Mouse (Mus musculus): ENCODE data around the gene Ank3. TPM values are rescaled to one million over a fixed set of nuclear protein-coding genes. Genes with fewer than 3 reads are reported as not detected.

The Ank3 gene
- polyA plus RNA-seq, 1 experiment from 2014 or later: 13.4 TPM

GRCm38 (mm10) chr10:69828770-69829169 is 430.2 kb downstream of the Ank3 start:
- no peak for DNase-seq (ENCODE audit: low spot score)
- Histone ChIP-seq H3K9me3 (ENCODE audit: control insufficient read depth, low read length) (no peaks in the 10 kb centered on the region), H3K4me1 (replicated peaks; ENCODE audit: control insufficient read depth, insufficient read depth, low read length) (no peaks in the 10 kb centered on the region), H3K36me3 (ENCODE audit: control insufficient read depth, insufficient read depth, low read length) (no peaks in the 10 kb centered on the region), H3K9ac (ENCODE audit: low read depth, low read length) (no peak overlapping the region), H3K4me2 (no peak overlapping the region), H3K27me3 (replicated peaks; ENCODE audit: control insufficient read depth, insufficient read depth, low read length) (no peaks in the 10 kb centered on the region), H3K4me3 (ENCODE audit: low read depth, low read length) (no peak overlapping the region), H3K27ac (ENCODE audit: low read depth, low read length) (no peak overlapping the region)
- ATAC-seq (replicated peaks; ENCODE audit: low FRiP score): no peak
- 62% methylated on average over 2 of the region's 2 CpGs for WGBS

- Histone ChIP-seq H3K36me3 (ENCODE audit: control insufficient read depth, insufficient read depth, low read length) (no peaks in the 10 kb centered on the region), H3K27me3 (replicated peaks; ENCODE audit: control insufficient read depth, insufficient read depth, low read length) (no peaks in the 10 kb centered on the region), H3K9ac (ENCODE audit: low read depth, low read length) (no peak overlapping the region), H3K4me2 (no peak overlapping the region), H3K9me3 (ENCODE audit: control insufficient read depth, low read length) (no peaks in the 10 kb centered on the region), H3K27ac (ENCODE audit: low read depth, low read length) (no peak overlapping the region), H3K4me1 (replicated peaks; ENCODE audit: control insufficient read depth, insufficient read depth, low read length) (no peaks in the 10 kb centered on the region), H3K4me3 (ENCODE audit: low read depth, low read length) (no peak overlapping the region)
- no peak for DNase-seq (ENCODE audit: low spot score)
- ATAC-seq (replicated peaks; ENCODE audit: low FRiP score): no peak
- 82% methylated on average over 3 of the region's 3 CpGs for WGBS
Measured at GRCm38 (mm10) chr10:69829236-69829635, 430.7 kb downstream of the Ank3 start.

- no peak overlapping the region for H3K4me2 ChIP-seq
- no peak overlapping the region for H3K4me3 ChIP-seq (ENCODE audit: low read depth, low read length)
- H3K9ac ChIP-seq (ENCODE audit: low read depth, low read length): no peak overlapping the region
- no peak for DNase-seq (ENCODE audit: low spot score)
- ATAC-seq (replicated peaks; ENCODE audit: low FRiP score): no peak
- H3K36me3 ChIP-seq (ENCODE audit: control insufficient read depth, insufficient read depth, low read length): no peaks in the 10 kb centered on the region
- H3K27ac ChIP-seq (ENCODE audit: low read depth, low read length): no peak overlapping the region
- no peaks in the 10 kb centered on the region for H3K27me3 ChIP-seq (replicated peaks; ENCODE audit: control insufficient read depth, insufficient read depth, low read length)
- no peaks in the 10 kb centered on the region for H3K4me1 ChIP-seq (replicated peaks; ENCODE audit: control insufficient read depth, insufficient read depth, low read length)
- 85% methylated on average over 7 of the region's 7 CpGs for WGBS
- H3K9me3 ChIP-seq (ENCODE audit: control insufficient read depth, low read length): no peaks in the 10 kb centered on the region
Measured at GRCm38 (mm10) chr10:69831568-69831967, 433.0 kb downstream of the Ank3 start.

GRCm38 (mm10) chr10:69832241-69832640 is 433.7 kb downstream of the Ank3 start:
- ATAC-seq (replicated peaks; ENCODE audit: low FRiP score) (no peak), DNase-seq (ENCODE audit: low spot score) (no peak)
- H3K27ac ChIP-seq (ENCODE audit: low read depth, low read length): no peak overlapping the region
- H3K9ac ChIP-seq (ENCODE audit: low read depth, low read length): no peak overlapping the region
- H3K9me3 ChIP-seq (ENCODE audit: control insufficient read depth, low read length): no peaks in the 10 kb centered on the region
- no peak overlapping the region for H3K4me3 ChIP-seq (ENCODE audit: low read depth, low read length)
- H3K27me3 ChIP-seq (replicated peaks; ENCODE audit: control insufficient read depth, insufficient read depth, low read length): no peaks in the 10 kb centered on the region
- no peaks in the 10 kb centered on the region for H3K36me3 ChIP-seq (ENCODE audit: control insufficient read depth, insufficient read depth, low read length)
- no peak overlapping the region for H3K4me2 ChIP-seq
- 71% methylated on average over 4 of the region's 4 CpGs for WGBS
- H3K4me1 ChIP-seq (replicated peaks; ENCODE audit: control insufficient read depth, insufficient read depth, low read length): no peaks in the 10 kb centered on the region

GRCm38 (mm10) chr10:69832822-69833221 is 434.2 kb downstream of the Ank3 start:
- Histone ChIP-seq H3K9me3 (ENCODE audit: control insufficient read depth, low read length) (no peaks in the 10 kb centered on the region), H3K9ac (ENCODE audit: low read depth, low read length) (no peak overlapping the region), H3K27me3 (replicated peaks; ENCODE audit: control insufficient read depth, insufficient read depth, low read length) (no peaks in the 10 kb centered on the region), H3K36me3 (ENCODE audit: control insufficient read depth, insufficient read depth, low read length) (no peaks in the 10 kb centered on the region), H3K4me3 (ENCODE audit: low read depth, low read length) (no peak overlapping the region), H3K27ac (ENCODE audit: low read depth, low read length) (no peak overlapping the region), H3K4me1 (replicated peaks; ENCODE audit: control insufficient read depth, insufficient read depth, low read length) (no peaks in the 10 kb centered on the region), H3K4me2 (no peak overlapping the region)
- whole genome bisulfite sequencing: 83% methylated on average over 7 of the region's 7 CpGs
- DNase-seq (ENCODE audit: low spot score): no peak
- no peak for ATAC-seq (replicated peaks; ENCODE audit: low FRiP score)

GRCm38 (mm10) chr10:69834700-69835099 is 436.1 kb downstream of the Ank3 start:
- Histone ChIP-seq H3K4me2 (no peak overlapping the region), H3K9me3 (ENCODE audit: control insufficient read depth, low read length) (no peaks in the 10 kb centered on the region), H3K27ac (ENCODE audit: low read depth, low read length) (no peak overlapping the region), H3K27me3 (replicated peaks; ENCODE audit: control insufficient read depth, insufficient read depth, low read length) (no peaks in the 10 kb centered on the region), H3K9ac (ENCODE audit: low read depth, low read length) (no peak overlapping the region), H3K4me1 (replicated peaks; ENCODE audit: control insufficient read depth, insufficient read depth, low read length) (no peaks in the 10 kb centered on the region), H3K4me3 (ENCODE audit: low read depth, low read length) (no peak overlapping the region), H3K36me3 (ENCODE audit: control insufficient read depth, insufficient read depth, low read length) (no peaks in the 10 kb centered on the region)
- ATAC-seq (replicated peaks; ENCODE audit: low FRiP score) (no peak), DNase-seq (ENCODE audit: low spot score) (no peak)
- WGBS: 85% methylated on average over 4 of the region's 4 CpGs

- no peak overlapping the region for H3K9ac ChIP-seq (ENCODE audit: low read depth, low read length)
- no peaks in the 10 kb centered on the region for H3K27me3 ChIP-seq (replicated peaks; ENCODE audit: control insufficient read depth, insufficient read depth, low read length)
- 40% methylated on average over 4 of the region's 4 CpGs for WGBS
- no peaks in the 10 kb centered on the region for H3K9me3 ChIP-seq (ENCODE audit: control insufficient read depth, low read length)
- no peak overlapping the region for H3K4me2 ChIP-seq
- ATAC-seq (replicated peaks; ENCODE audit: low FRiP score) (peak; percentile 61; the same call in 1 of the 2 replicates), DNase-seq (ENCODE audit: low spot score) (peak; percentile 40)
- no peaks in the 10 kb centered on the region for H3K36me3 ChIP-seq (ENCODE audit: control insufficient read depth, insufficient read depth, low read length)
- H3K4me3 ChIP-seq (ENCODE audit: low read depth, low read length): no peak overlapping the region
- H3K27ac ChIP-seq (ENCODE audit: low read depth, low read length): no peak overlapping the region
- H3K4me1 ChIP-seq (replicated peaks; ENCODE audit: control insufficient read depth, insufficient read depth, low read length): no peaks in the 10 kb centered on the region
Measured at GRCm38 (mm10) chr10:69845749-69846148, 447.2 kb downstream of the Ank3 start.

- H3K36me3 ChIP-seq (ENCODE audit: control insufficient read depth, insufficient read depth, low read length): no peaks in the 10 kb centered on the region
- H3K27me3 ChIP-seq (replicated peaks; ENCODE audit: control insufficient read depth, insufficient read depth, low read length): no peaks in the 10 kb centered on the region
- no peaks in the 10 kb centered on the region for H3K4me1 ChIP-seq (replicated peaks; ENCODE audit: control insufficient read depth, insufficient read depth, low read length)
- H3K9me3 ChIP-seq (ENCODE audit: control insufficient read depth, low read length): no peaks in the 10 kb centered on the region
- no peak overlapping the region for H3K4me3 ChIP-seq (ENCODE audit: low read depth, low read length)
- no peak overlapping the region for H3K27ac ChIP-seq (ENCODE audit: low read depth, low read length)
- WGBS: 67% methylated on average over 5 of the region's 5 CpGs
- no peak for ATAC-seq (replicated peaks; ENCODE audit: low FRiP score)
- no peak overlapping the region for H3K9ac ChIP-seq (ENCODE audit: low read depth, low read length)
- H3K4me2 ChIP-seq: no peak overlapping the region
- no peak for DNase-seq (ENCODE audit: low spot score)
Measured at GRCm38 (mm10) chr10:69852366-69853091, 454.0 kb downstream of the Ank3 start.

- Histone ChIP-seq H3K4me2 (no peak overlapping the region), H3K9me3 (ENCODE audit: control insufficient read depth, low read length) (no peaks in the 10 kb centered on the region), H3K36me3 (ENCODE audit: control insufficient read depth, insufficient read depth, low read length) (no peaks in the 10 kb centered on the region), H3K27ac (ENCODE audit: low read depth, low read length) (no peak overlapping the region), H3K4me3 (ENCODE audit: low read depth, low read length) (no peak overlapping the region), H3K9ac (ENCODE audit: low read depth, low read length) (no peak overlapping the region), H3K27me3 (replicated peaks; ENCODE audit: control insufficient read depth, insufficient read depth, low read length) (no peaks in the 10 kb centered on the region), H3K4me1 (replicated peaks; ENCODE audit: control insufficient read depth, insufficient read depth, low read length) (peaks cover 2% of the 10 kb centered on the region; the same call in 1 of the 2 replicates)
- DNase-seq (ENCODE audit: low spot score) (no peak), ATAC-seq (replicated peaks; ENCODE audit: low FRiP score) (no peak)
- 88% methylated on average over 8 of the region's 8 CpGs for WGBS
Measured at GRCm38 (mm10) chr10:69854587-69855185, 456.1 kb downstream of the Ank3 start.

Data from liver, embryonic 11.5 days (tissue).